Mouse (Mus musculus) liver, embryonic 15.5 days (tissue): Measurements from ENCODE around the gene 1700016K19Rik. TPM values are rescaled to one million over a fixed set of nuclear protein-coding genes. Genes with fewer than 3 reads are reported as not detected.
A peak's percentile ranks its signal among the peaks of the same experiment; 100 is the strongest.

Source experiments
- ATAC-seq: fragments of 200-750 bp; cut with Nextera tagmentation; 2 replicates; pipeline ENCODE4 v1.8.0; 2017; ENCODE audit warnings: moderate number of reproducible peaks, mild to moderate bottlenecking, moderate library complexity; ENCODE audit not compliant: insufficient read depth
- H3K27ac ChIP-seq: fragments of 300-500 bp; sonication (generic); replicated peaks from 2 replicates; pipeline ENCODE4 v1.5.1; 2015; ENCODE audit warnings: mild to moderate bottlenecking, inconsistent platforms
- H3K27me3 ChIP-seq: fragments of 300-500 bp; sonication (generic); 2 replicates; pipeline ENCODE4 v1.6.1; 2015; ENCODE audit warnings: mild to moderate bottlenecking, inconsistent platforms
- H3K36me3 ChIP-seq: fragments of 300-500 bp; sonication (generic); replicated peaks from 2 replicates; pipeline ENCODE4 v1.6.1; 2015; ENCODE audit warnings: moderate library complexity, mild to moderate bottlenecking, inconsistent platforms
- H3K4me1 ChIP-seq: fragments of 300-500 bp; sonication (generic); replicated peaks from 2 replicates; pipeline ENCODE4 v1.6.1; 2015; ENCODE audit warnings: inconsistent platforms
- H3K4me2 ChIP-seq: fragments of 300-500 bp; sonication (generic); 2 replicates; pipeline ENCODE4 v1.6.1; 2015; ENCODE audit warnings: moderate library complexity, mild to moderate bottlenecking, inconsistent platforms
- H3K4me3 ChIP-seq: fragments of 300-500 bp; sonication (generic); replicated peaks from 2 replicates; pipeline ENCODE4 v1.5.1; 2015; ENCODE audit warnings: mild to moderate bottlenecking, inconsistent platforms
- H3K9ac ChIP-seq: fragments of 300-500 bp; sonication (generic); 2 replicates; pipeline ENCODE4 v1.6.1; 2015; ENCODE audit warnings: moderate library complexity, mild to moderate bottlenecking, inconsistent platforms
- H3K9me3 ChIP-seq: fragments of 300-500 bp; sonication (generic); replicated peaks from 2 replicates; pipeline ENCODE4 v1.6.1; 2016; ENCODE audit warnings: inconsistent platforms
- WGBS: fragments of 180-500 bp; shearing (Covaris S2); methylation state at CpG from one replicate; pipeline ENCODE4 v1.1.7; 2015; ENCODE audit warnings: mixed read lengths; ENCODE audit not compliant: insufficient replicate concordance; 5-methylcytosine and 5-hydroxymethylcytosine counted together
- polyA plus RNA-seq: library from polyadenylated mRNA; unstranded; fragments of >200 nt; fragmentation: Nextera tagmentation; extraction: Ambion mirVana; gene quantifications from 2 replicates; pipeline ENCODE4 v1.2.1, GENCODE M21; 2015

Gene 1700016K19Rik
- polyA plus RNA-seq, 1 experiment from 2014 or later = not detected

- Histone ChIP-seq H3K36me3 (no peaks in the 10 kb centered on the region), H3K4me3 (peak overlapping the region; percentile 60), H3K27me3 (peaks cover 66% of the 10 kb centered on the region), H3K27ac (no peak overlapping the region), H3K4me2 (peak overlapping the region; percentile 77), H3K9ac (peak overlapping the region; percentile 43; the same call in 1 of the 2 replicates), H3K4me1 (peaks cover 14% of the 10 kb centered on the region), H3K9me3 (no peaks in the 10 kb centered on the region)
- WGBS = under 1% methylated on average over 90 of the region's 90 CpGs
- peak; percentile 73 for ATAC-seq
Measured at GRCm38 (mm10) chr11:75966401-75967372, 33.0 kb upstream of the 1700016K19Rik start.

- no peak overlapping the region for H3K4me3 ChIP-seq
- H3K4me1 ChIP-seq = peaks cover 14% of the 10 kb centered on the region
- no peaks in the 10 kb centered on the region for H3K36me3 ChIP-seq
- H3K27ac ChIP-seq = no peak overlapping the region
- WGBS = 75% methylated on average over 6 of the region's 6 CpGs
- ATAC-seq = no peak
- no peaks in the 10 kb centered on the region for H3K9me3 ChIP-seq
- H3K27me3 ChIP-seq = peaks cover 60% of the 10 kb centered on the region
- no peak overlapping the region for H3K9ac ChIP-seq
- no peak overlapping the region for H3K4me2 ChIP-seq
Measured at GRCm38 (mm10) chr11:75968761-75969160, 31.0 kb upstream of the 1700016K19Rik start.

DNA sequence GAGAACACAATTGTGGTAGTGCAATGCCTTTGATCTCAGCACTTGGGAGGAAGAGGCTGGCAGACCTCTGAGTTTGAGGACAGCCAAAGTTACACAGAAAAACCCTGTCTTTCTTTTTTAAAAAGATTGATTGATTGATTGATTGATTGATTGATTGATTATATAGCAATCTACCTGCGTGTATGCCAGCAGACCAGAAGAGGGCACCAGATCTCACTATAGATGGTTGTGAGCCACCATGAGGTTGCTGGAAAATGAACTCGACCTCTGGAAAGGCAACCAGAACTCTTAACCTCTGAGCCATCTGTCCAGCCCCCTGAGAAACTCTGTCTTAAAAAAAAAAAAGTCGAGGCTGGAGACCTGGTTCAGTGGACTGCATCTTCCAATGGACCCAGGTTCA, 29.1 kb upstream of the 1700016K19Rik start:
- 8% methylated on average over 3 of the region's 3 CpGs for WGBS
- ATAC-seq = no peak
- Histone ChIP-seq H3K4me3 (no peak overlapping the region), H3K27ac (no peak overlapping the region), H3K4me1 (peaks cover 14% of the 10 kb centered on the region), H3K4me2 (no peak overlapping the region), H3K27me3 (peaks cover 41% of the 10 kb centered on the region), H3K36me3 (no peaks in the 10 kb centered on the region), H3K9ac (no peak overlapping the region), H3K9me3 (no peaks in the 10 kb centered on the region)

DNA sequence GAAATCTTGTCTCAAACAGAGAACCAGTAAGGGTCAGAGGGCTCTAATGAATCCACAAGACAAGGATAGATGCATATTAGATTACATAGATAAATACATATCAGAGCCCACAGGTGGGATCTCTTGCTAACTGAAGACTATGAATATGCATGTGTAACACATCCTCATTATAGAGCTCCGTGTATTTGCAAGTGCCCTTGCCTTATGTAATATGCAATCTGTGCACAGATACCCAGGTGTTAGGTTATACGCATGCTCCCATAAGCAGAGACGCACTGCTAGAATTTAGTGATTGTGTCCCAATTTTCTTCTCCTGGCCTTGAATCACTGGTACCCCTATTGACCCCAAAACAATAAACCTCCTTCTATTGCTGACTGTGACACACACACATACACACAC, 27.5 kb upstream of the 1700016K19Rik start:
- Histone ChIP-seq H3K9me3 (no peaks in the 10 kb centered on the region), H3K4me2 (no peak overlapping the region), H3K4me3 (no peak overlapping the region), H3K27ac (no peak overlapping the region), H3K27me3 (peaks cover 26% of the 10 kb centered on the region), H3K4me1 (0 out of 2 replicates have a peak, but pooled peaks cover 2% of the 10 kb centered on the region), H3K36me3 (no peaks in the 10 kb centered on the region), H3K9ac (no peak overlapping the region)
- no peak for ATAC-seq
- WGBS = 64% methylated on average over 3 of the region's 3 CpGs

- Histone ChIP-seq H3K36me3 (no peaks in the 10 kb centered on the region), H3K9ac (no peak overlapping the region), H3K4me2 (no peak overlapping the region), H3K4me1 (no peaks in the 10 kb centered on the region), H3K27me3 (peaks cover 17% of the 10 kb centered on the region), H3K9me3 (no peaks in the 10 kb centered on the region), H3K27ac (no peak overlapping the region), H3K4me3 (no peak overlapping the region)
- 31% methylated on average over 7 of the region's 7 CpGs for WGBS
- no peak for ATAC-seq
Measured at GRCm38 (mm10) chr11:75972916-75973567, 26.7 kb upstream of the 1700016K19Rik start.

GRCm38 (mm10) chr11:75973988-75974387, 25.7 kb upstream of the 1700016K19Rik start:
- Histone ChIP-seq H3K4me3 (no peak overlapping the region), H3K9me3 (no peaks in the 10 kb centered on the region), H3K9ac (no peak overlapping the region), H3K4me1 (no peaks in the 10 kb centered on the region), H3K27ac (no peak overlapping the region), H3K4me2 (no peak overlapping the region), H3K36me3 (no peaks in the 10 kb centered on the region), H3K27me3 (peaks cover 8% of the 10 kb centered on the region)
- ATAC-seq = no peak
- WGBS = 66% methylated on average over 1 of the region's 1 CpGs

DNA sequence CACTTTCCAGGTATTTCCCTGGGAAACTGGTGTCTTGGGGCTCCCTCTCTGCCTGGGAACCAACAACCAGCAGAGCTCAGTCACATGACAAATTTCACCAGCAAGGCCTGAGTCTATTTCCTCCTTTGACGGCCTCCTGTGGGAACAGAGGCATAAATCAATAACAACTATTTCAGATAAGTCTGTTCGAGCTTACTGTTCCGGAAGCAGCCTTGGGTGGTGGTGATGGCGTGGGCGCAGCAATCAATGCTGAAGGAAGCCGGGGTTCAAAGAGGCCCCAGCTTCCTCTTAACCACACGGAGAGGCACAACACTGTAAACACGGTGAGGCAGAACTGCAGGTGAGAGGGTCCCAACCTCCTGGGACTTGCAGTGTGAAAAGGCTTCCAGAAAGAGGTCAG, 23.0 kb upstream of the 1700016K19Rik start:
- no peak overlapping the region for H3K4me2 ChIP-seq
- H3K4me3 ChIP-seq = no peak overlapping the region
- WGBS = 4% methylated on average over 8 of the region's 8 CpGs
- H3K9ac ChIP-seq = no peak overlapping the region
- no peaks in the 10 kb centered on the region for H3K36me3 ChIP-seq
- ATAC-seq = no peak
- no peak overlapping the region for H3K27ac ChIP-seq
- no peaks in the 10 kb centered on the region for H3K4me1 ChIP-seq
- no peaks in the 10 kb centered on the region for H3K9me3 ChIP-seq
- no peaks in the 10 kb centered on the region for H3K27me3 ChIP-seq

DNA sequence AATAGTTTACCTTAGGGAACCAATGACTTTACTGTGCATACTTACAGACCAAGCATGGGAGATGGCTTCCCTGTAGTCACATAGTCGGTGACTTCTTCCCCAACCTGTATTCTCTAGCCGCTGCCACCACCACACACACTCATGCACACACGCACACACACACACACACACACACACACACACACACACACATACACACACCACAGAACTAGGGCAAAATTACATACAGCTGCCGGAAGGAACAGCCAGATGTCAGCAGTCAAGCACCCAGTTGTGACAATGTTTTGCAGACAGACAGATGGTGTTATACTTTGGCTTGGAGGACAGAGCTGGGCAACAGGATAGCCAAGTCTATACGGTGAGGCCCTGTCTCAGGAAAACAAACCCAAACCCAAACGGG, 21.7 kb upstream of the 1700016K19Rik start:
- Histone ChIP-seq H3K9ac (no peak overlapping the region), H3K36me3 (no peaks in the 10 kb centered on the region), H3K9me3 (no peaks in the 10 kb centered on the region), H3K4me2 (no peak overlapping the region), H3K4me1 (no peaks in the 10 kb centered on the region), H3K27ac (no peak overlapping the region), H3K27me3 (no peaks in the 10 kb centered on the region), H3K4me3 (no peak overlapping the region)
- no peak for ATAC-seq
- 44% methylated on average over 6 of the region's 6 CpGs for WGBS

GRCm38 (mm10) chr11:75980413-75980812, 19.3 kb upstream of the 1700016K19Rik start:
- 40% methylated on average over 2 of the region's 2 CpGs for WGBS
- Histone ChIP-seq H3K27me3 (no peaks in the 10 kb centered on the region), H3K36me3 (no peaks in the 10 kb centered on the region)

GRCm38 (mm10) chr11:75983194-75983593, 16.5 kb upstream of the 1700016K19Rik start:
- H3K27me3 ChIP-seq = no peaks in the 10 kb centered on the region
- H3K27ac ChIP-seq = no peak overlapping the region
- no peak for ATAC-seq
- H3K9ac ChIP-seq = no peak overlapping the region
- no peaks in the 10 kb centered on the region for H3K36me3 ChIP-seq
- WGBS = 51% methylated on average over 4 of the region's 4 CpGs
- H3K4me1 ChIP-seq = no peaks in the 10 kb centered on the region
- no peaks in the 10 kb centered on the region for H3K9me3 ChIP-seq
- no peak overlapping the region for H3K4me2 ChIP-seq
- H3K4me3 ChIP-seq = no peak overlapping the region

More at GRCm38 (mm10) chr11:75980413-75980812, 19.3 kb upstream of the 1700016K19Rik start:
- no peak for ATAC-seq
- Histone ChIP-seq H3K4me3 (no peak overlapping the region), H3K9me3 (no peaks in the 10 kb centered on the region), H3K9ac (no peak overlapping the region), H3K27ac (no peak overlapping the region), H3K4me2 (no peak overlapping the region), H3K4me1 (no peaks in the 10 kb centered on the region)

GRCm38 (mm10) chr11:75984581-75984980, 15.1 kb upstream of the 1700016K19Rik start:
- no peak for ATAC-seq

More at GRCm38 (mm10) chr11:75984581-75984980, 15.1 kb upstream of the 1700016K19Rik start:
- Histone ChIP-seq H3K36me3 (no peaks in the 10 kb centered on the region), H3K4me2 (no peak overlapping the region), H3K9ac (no peak overlapping the region), H3K4me3 (no peak overlapping the region), H3K27me3 (no peaks in the 10 kb centered on the region), H3K4me1 (no peaks in the 10 kb centered on the region), H3K27ac (no peak overlapping the region), H3K9me3 (no peaks in the 10 kb centered on the region)
- WGBS = 58% methylated on average over 1 of the region's 1 CpGs
